Mouse (Mus musculus): ENCODE data around the gene Nsun6. TPM values are rescaled to one million over a fixed set of nuclear protein-coding genes. Genes with fewer than 3 reads are reported as not detected.

Nsun6 gene
- total and polyA plus RNA-seq, 2 experiments: 0.80 to 5.8 TPM

DNA sequence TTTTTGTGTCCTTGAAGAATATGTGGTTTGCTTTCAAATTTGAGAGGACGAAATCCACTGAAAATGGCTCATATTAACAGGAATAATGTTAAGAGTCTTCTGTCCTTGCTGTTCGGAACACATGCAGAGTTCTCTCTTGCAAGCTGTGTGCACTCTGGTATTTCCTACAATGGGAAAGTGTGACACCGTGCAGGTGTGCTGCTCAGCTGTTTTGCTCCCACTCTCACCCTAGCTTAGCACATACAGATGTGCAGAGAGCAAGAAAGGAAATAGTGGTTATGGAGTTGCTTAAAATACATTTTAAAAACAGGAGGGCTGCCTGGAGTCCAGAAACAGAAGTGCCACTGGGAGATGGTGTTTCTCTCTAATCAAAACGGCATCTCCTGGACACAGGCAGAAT, 65.5 kb downstream of the Nsun6 start:
- no peaks in the 10 kb centered on the region for H3K4me1 ChIP-seq (ENCODE audit: control insufficient read depth, insufficient read depth, low read length)
- H3K27ac ChIP-seq (replicated peaks; ENCODE audit: insufficient read depth, low read depth, low read length): no peak overlapping the region
- no peaks in the 10 kb centered on the region for H3K36me3 ChIP-seq (ENCODE audit: control insufficient read depth, insufficient read depth, low read length)
- no peak overlapping the region for H3K4me3 ChIP-seq (ENCODE audit: insufficient read depth, low read depth, low read length)
- H3K79me2 ChIP-seq (ENCODE audit: control insufficient read depth, insufficient read depth, low read length): no peaks in the 10 kb centered on the region
- no peak overlapping the region for H3K9ac ChIP-seq (ENCODE audit: low read depth, low read length)
- no peak for TF ChIP-seq POLR2A (IDR thresholded peaks at IDR 0.05; ENCODE audit: extremely low read depth, insufficient read depth, low read length)
- DNase-seq (ENCODE audit: extremely low read depth, low read depth, low spot score): no peak
- H3K27me3 ChIP-seq (ENCODE audit: control insufficient read depth, insufficient read depth, low read length): no peaks in the 10 kb centered on the region
- WGBS: 88% methylated on average over 4 of the region's 4 CpGs

DNA sequence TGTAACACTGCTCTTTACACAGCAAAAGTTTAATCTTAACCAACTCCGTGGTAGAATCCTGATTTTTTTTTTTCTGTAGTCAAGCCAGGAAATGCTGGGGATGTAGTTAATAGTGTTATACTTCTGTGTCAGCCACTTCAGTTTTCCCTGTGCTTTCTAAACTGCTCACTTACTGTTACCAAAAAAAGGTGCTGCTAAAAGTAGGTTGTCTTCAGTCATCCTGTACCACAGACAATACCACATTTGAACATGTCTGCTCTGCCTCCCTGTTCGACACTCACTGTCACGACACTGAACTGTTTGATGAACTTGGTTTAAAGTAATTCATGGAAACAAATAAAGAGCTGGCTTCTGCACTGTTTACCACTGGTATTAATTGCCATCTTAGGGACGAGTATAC, 66.4 kb downstream of the Nsun6 start:
- Histone ChIP-seq H3K27ac (replicated peaks; ENCODE audit: insufficient read depth, low read depth, low read length) (no peak overlapping the region), H3K36me3 (ENCODE audit: control insufficient read depth, insufficient read depth, low read length) (no peaks in the 10 kb centered on the region), H3K4me3 (ENCODE audit: insufficient read depth, low read depth, low read length) (no peak overlapping the region), H3K9ac (ENCODE audit: low read depth, low read length) (no peak overlapping the region), H3K27me3 (ENCODE audit: control insufficient read depth, insufficient read depth, low read length) (no peaks in the 10 kb centered on the region), H3K79me2 (ENCODE audit: control insufficient read depth, insufficient read depth, low read length) (no peaks in the 10 kb centered on the region), H3K4me1 (ENCODE audit: control insufficient read depth, insufficient read depth, low read length) (no peaks in the 10 kb centered on the region)
- no peak for DNase-seq (ENCODE audit: extremely low read depth, low read depth, low spot score)
- 73% methylated on average over 4 of the region's 4 CpGs for WGBS
- TF ChIP-seq CTCF (IDR thresholded peaks at IDR 0.05; ENCODE audit: low read depth, low read length) (no peak), POLR2A (IDR thresholded peaks at IDR 0.05; ENCODE audit: extremely low read depth, insufficient read depth, low read length) (no peak)

GRCm38 (mm10) chr2:14984029-14984428, 70.8 kb downstream of the Nsun6 start:
- Histone ChIP-seq H3K9ac (ENCODE audit: low read depth, low read length) (no peak overlapping the region), H3K4me3 (ENCODE audit: insufficient read depth, low read depth, low read length) (no peak overlapping the region), H3K4me1 (ENCODE audit: control insufficient read depth, insufficient read depth, low read length) (no peaks in the 10 kb centered on the region), H3K27me3 (ENCODE audit: control insufficient read depth, insufficient read depth, low read length) (no peaks in the 10 kb centered on the region), H3K36me3 (ENCODE audit: control insufficient read depth, insufficient read depth, low read length) (no peaks in the 10 kb centered on the region), H3K27ac (replicated peaks; ENCODE audit: insufficient read depth, low read depth, low read length) (no peak overlapping the region), H3K79me2 (ENCODE audit: control insufficient read depth, insufficient read depth, low read length) (no peaks in the 10 kb centered on the region)
- WGBS: 89% methylated on average over 11 of the region's 11 CpGs
- no peak for TF ChIP-seq CTCF (IDR thresholded peaks at IDR 0.05; ENCODE audit: low read depth, low read length)
- TF ChIP-seq POLR2A (IDR thresholded peaks at IDR 0.05; ENCODE audit: extremely low read depth, insufficient read depth, low read length): no peak
- no peak for DNase-seq (ENCODE audit: extremely low read depth, low read depth, low spot score)

GRCm38 (mm10) chr2:14961493-14961892, 93.4 kb downstream of the Nsun6 start:
- no peak for DNase-seq (ENCODE audit: extremely low read depth, low read depth, low spot score)
- Histone ChIP-seq H3K4me3 (ENCODE audit: insufficient read depth, low read depth, low read length) (no peak overlapping the region), H3K27ac (replicated peaks; ENCODE audit: insufficient read depth, low read depth, low read length) (no peak overlapping the region), H3K36me3 (ENCODE audit: control insufficient read depth, insufficient read depth, low read length) (no peaks in the 10 kb centered on the region), H3K79me2 (ENCODE audit: control insufficient read depth, insufficient read depth, low read length) (no peaks in the 10 kb centered on the region), H3K4me1 (ENCODE audit: control insufficient read depth, insufficient read depth, low read length) (no peaks in the 10 kb centered on the region), H3K9ac (ENCODE audit: low read depth, low read length) (no peak overlapping the region), H3K27me3 (ENCODE audit: control insufficient read depth, insufficient read depth, low read length) (no peaks in the 10 kb centered on the region)
- 84% methylated on average over 2 of the region's 2 CpGs for WGBS
- TF ChIP-seq POLR2A (IDR thresholded peaks at IDR 0.05; ENCODE audit: extremely low read depth, insufficient read depth, low read length) (no peak), CTCF (IDR thresholded peaks at IDR 0.05; ENCODE audit: low read depth, low read length) (no peak)

- 76% methylated on average over 1 of the region's 1 CpGs for WGBS
- H3K79me2 ChIP-seq (ENCODE audit: control insufficient read depth, insufficient read depth, low read length): no peaks in the 10 kb centered on the region
- no peak overlapping the region for H3K9ac ChIP-seq (ENCODE audit: low read depth, low read length)
- TF ChIP-seq POLR2A (IDR thresholded peaks at IDR 0.05; ENCODE audit: extremely low read depth, insufficient read depth, low read length): no peak
- no peak overlapping the region for H3K27ac ChIP-seq (replicated peaks; ENCODE audit: insufficient read depth, low read depth, low read length)
- H3K27me3 ChIP-seq (ENCODE audit: control insufficient read depth, insufficient read depth, low read length): no peaks in the 10 kb centered on the region
- no peaks in the 10 kb centered on the region for H3K4me1 ChIP-seq (ENCODE audit: control insufficient read depth, insufficient read depth, low read length)
- no peak overlapping the region for H3K4me3 ChIP-seq (ENCODE audit: insufficient read depth, low read depth, low read length)
- DNase-seq (ENCODE audit: extremely low read depth, low read depth, low spot score): no peak
- no peaks in the 10 kb centered on the region for H3K36me3 ChIP-seq (ENCODE audit: control insufficient read depth, insufficient read depth, low read length)
Observed at GRCm38 (mm10) chr2:14960963-14961488, 93.8 kb downstream of the Nsun6 start.

GRCm38 (mm10) chr2:14953090-14953489, 101.8 kb downstream of the Nsun6 start:
- Histone ChIP-seq H3K4me1 (ENCODE audit: control insufficient read depth, insufficient read depth, low read length) (no peaks in the 10 kb centered on the region), H3K36me3 (ENCODE audit: control insufficient read depth, insufficient read depth, low read length) (no peaks in the 10 kb centered on the region), H3K79me2 (ENCODE audit: control insufficient read depth, insufficient read depth, low read length) (no peaks in the 10 kb centered on the region), H3K9ac (ENCODE audit: low read depth, low read length) (no peak overlapping the region), H3K27ac (replicated peaks; ENCODE audit: insufficient read depth, low read depth, low read length) (no peak overlapping the region), H3K27me3 (ENCODE audit: control insufficient read depth, insufficient read depth, low read length) (no peaks in the 10 kb centered on the region), H3K4me3 (ENCODE audit: insufficient read depth, low read depth, low read length) (no peak overlapping the region)
- 84% methylated on average over 2 of the region's 2 CpGs for WGBS
- TF ChIP-seq CTCF (IDR thresholded peaks at IDR 0.05; ENCODE audit: low read depth, low read length): no peak
- TF ChIP-seq POLR2A (IDR thresholded peaks at IDR 0.05; ENCODE audit: extremely low read depth, insufficient read depth, low read length): no peak
- no peak for DNase-seq (ENCODE audit: extremely low read depth, low read depth, low spot score)

Other genes starting within 250 kb of the Nsun6 start
- gene Arl5b, start 5.7 kb downstream of the Nsun6 start, total RNA-seq (2014; rRNA removed): 44.4 and 44.9 TPM in 2 replicates
- gene Arl5b, start 5.7 kb downstream of the Nsun6 start, polyA plus RNA-seq (2012; rRNA removed): 4.9 and 5.0 TPM in 2 replicates